Mouse (Mus musculus): ENCODE measurements around the gene Chchd5. TPM values are rescaled to one million over a fixed set of nuclear protein-coding genes. Genes with fewer than 3 reads are reported as not detected.

The Chchd5 gene
- 6.2 TPM for polyA plus RNA-seq (2014; fragmentation: Illumina TruSeq; extraction: RNeasy Lipid Tissue Mini Kit (QIAGEN cat#74804); ENCODE audit: low read depth, low replicate concordance)

DNA sequence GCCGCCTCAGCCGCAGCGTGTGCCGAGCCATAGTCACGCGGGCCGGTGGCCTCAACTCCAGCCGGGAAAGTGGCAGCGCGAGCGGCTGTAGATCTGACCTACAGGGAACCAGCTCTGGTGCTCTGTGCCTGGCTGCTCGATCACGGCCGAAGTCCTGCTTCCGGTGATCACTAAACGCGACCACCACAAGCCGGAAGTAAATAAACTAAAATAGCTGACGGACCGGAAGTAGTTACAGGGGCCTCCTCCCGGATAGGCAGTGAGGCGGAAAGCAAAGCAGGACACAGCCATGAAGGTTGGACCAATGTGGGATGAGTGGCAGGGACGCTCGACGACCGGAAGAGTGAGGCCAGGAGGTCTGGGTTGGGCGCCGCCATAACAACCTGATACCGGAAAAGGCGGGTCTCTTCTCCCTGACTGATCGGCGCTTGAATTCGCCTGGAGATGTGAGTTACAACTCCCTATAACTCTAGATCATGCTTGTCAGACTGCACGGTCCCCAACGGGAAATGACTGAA, at the start of gene Chchd5:
TSS of gene Chchd5 (plus strand) at position 289 of the 518 bp plus-strand sequence.

DNA sequence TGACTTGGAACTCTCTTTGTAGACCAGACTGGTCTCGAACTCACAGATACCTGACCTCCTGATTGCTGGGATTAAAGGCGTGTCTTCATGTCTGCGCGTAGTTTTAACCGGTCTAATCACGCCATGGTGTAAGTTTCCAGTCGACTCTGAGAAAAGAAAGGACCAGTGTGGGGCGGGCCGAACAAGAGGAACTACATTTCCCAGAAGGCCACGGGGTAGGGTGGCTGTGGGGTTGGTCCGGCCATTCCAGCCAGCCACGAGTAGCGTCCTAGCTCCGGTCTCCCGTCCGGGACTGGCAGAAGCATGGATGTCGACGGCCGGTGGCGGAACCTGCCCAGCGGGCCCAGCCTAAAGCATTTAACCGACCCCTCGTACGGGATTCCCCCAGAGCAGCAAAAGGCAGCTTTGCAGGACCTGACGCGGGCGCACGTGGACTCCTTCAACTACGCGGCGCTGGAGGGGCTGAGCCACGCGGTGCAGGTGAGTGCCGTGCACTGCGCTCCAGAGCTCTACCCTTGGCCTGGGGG, 28.7 kb upstream of the Chchd5 start, which contains the start of gene Polr1b:
TSS of gene Polr1b (plus strand) at position 212 of the 527 bp plus-strand sequence.

Other genes with a start within 250 kb of the Chchd5 start
- gene Zc3h8, start 185.6 kb upstream of the Chchd5 start, polyA plus RNA-seq (2014; fragmentation: Illumina TruSeq; extraction: RNeasy Lipid Tissue Mini Kit (QIAGEN cat#74804); ENCODE audit: low read depth, low replicate concordance), result 4.0 TPM
- 3.1 TPM for gene Zc3h6, start 162.3 kb upstream of the Chchd5 start, polyA plus RNA-seq (2014; fragmentation: Illumina TruSeq; extraction: RNeasy Lipid Tissue Mini Kit (QIAGEN cat#74804); ENCODE audit: low read depth, low replicate concordance)
- gene Gm10762, start 162.0 kb upstream of the Chchd5 start, polyA plus RNA-seq (2014; fragmentation: Illumina TruSeq; extraction: RNeasy Lipid Tissue Mini Kit (QIAGEN cat#74804); ENCODE audit: low read depth, low replicate concordance), result 8.3 TPM
- not detected for gene Vinac1, start 81.5 kb upstream of the Chchd5 start, polyA plus RNA-seq (2014; fragmentation: Illumina TruSeq; extraction: RNeasy Lipid Tissue Mini Kit (QIAGEN cat#74804); ENCODE audit: low read depth, low replicate concordance)
- gene Ttl, start 63.8 kb upstream of the Chchd5 start, polyA plus RNA-seq (2014; fragmentation: Illumina TruSeq; extraction: RNeasy Lipid Tissue Mini Kit (QIAGEN cat#74804); ENCODE audit: low read depth, low replicate concordance), result 2.0 TPM
- gene Polr1b, start 28.7 kb upstream of the Chchd5 start, polyA plus RNA-seq (2014; fragmentation: Illumina TruSeq; extraction: RNeasy Lipid Tissue Mini Kit (QIAGEN cat#74804); ENCODE audit: low read depth, low replicate concordance), result 2.2 TPM
- 17.5 TPM for gene Slc20a1, start 69.1 kb downstream of the Chchd5 start, polyA plus RNA-seq (2014; fragmentation: Illumina TruSeq; extraction: RNeasy Lipid Tissue Mini Kit (QIAGEN cat#74804); ENCODE audit: low read depth, low replicate concordance)
- gene Ckap2l, start 167.5 kb downstream of the Chchd5 start, polyA plus RNA-seq (2014; fragmentation: Illumina TruSeq; extraction: RNeasy Lipid Tissue Mini Kit (QIAGEN cat#74804); ENCODE audit: low read depth, low replicate concordance), result 0.16 TPM
- 11.8 TPM for gene Il1a, start 180.3 kb downstream of the Chchd5 start, polyA plus RNA-seq (2014; fragmentation: Illumina TruSeq; extraction: RNeasy Lipid Tissue Mini Kit (QIAGEN cat#74804); ENCODE audit: low read depth, low replicate concordance)
- gene Il1b, start 241.4 kb downstream of the Chchd5 start, polyA plus RNA-seq (2014; fragmentation: Illumina TruSeq; extraction: RNeasy Lipid Tissue Mini Kit (QIAGEN cat#74804); ENCODE audit: low read depth, low replicate concordance), result 5.8 TPM